Mouse (Mus musculus): ENCODE data around the gene Slamf1. TPM values are rescaled to one million over a fixed set of nuclear protein-coding genes. Genes with fewer than 3 reads are reported as not detected.
"Not testable (repeated sequence)": the region's sequence is repeated elsewhere in the genome, so short reads cannot be mapped to it uniquely, and the experiment has no call there.

The Slamf1 gene
- total RNA-seq, 4 experiments from 2014 or later: 0.18 to 0.63 (median 0.35) TPM

DNA sequence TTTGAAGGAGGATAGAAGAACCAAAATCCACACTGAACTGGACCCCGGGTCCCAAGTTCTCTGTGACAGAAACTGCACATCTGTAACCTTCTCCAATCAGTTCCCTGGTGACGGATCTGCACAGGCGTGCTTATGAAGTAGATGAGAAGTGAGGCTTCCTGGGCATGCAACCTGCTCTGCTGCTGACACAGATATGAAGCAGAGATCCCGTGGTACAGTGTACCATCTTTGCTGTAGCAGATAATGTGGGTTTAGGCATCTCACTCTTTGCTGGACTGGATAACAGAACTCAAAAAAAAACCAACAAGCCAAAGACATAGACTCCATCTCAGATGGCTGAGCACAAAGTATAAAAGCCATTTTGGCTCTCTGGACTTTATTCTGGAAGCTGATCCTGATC, 32.7 kb downstream of the Slamf1 start:
- DNase-seq (ENCODE audit: low spot score in 2 of 2): no peak

DNA sequence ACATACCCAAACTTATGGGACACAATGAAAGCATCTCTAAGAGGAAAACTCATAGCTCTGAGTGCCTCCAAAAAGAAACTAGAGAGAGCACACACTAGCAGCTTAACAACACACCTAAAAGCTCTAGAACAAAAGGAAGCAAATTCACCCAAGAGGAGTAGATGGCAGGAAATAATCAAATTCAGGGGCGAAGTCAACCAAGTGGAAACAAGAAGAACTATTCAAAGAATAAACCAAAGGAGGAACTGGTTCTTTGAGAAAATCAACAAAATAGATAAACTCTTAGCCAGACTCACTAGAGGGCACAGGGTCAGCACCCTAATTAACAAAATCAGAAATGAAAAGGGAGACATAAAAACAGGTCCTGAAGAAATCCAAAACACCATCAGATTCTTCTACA, 44.1 kb downstream of the Slamf1 start:
- DNase-seq (ENCODE audit: low spot score in 2 of 2): not testable (repeated sequence)

DNA sequence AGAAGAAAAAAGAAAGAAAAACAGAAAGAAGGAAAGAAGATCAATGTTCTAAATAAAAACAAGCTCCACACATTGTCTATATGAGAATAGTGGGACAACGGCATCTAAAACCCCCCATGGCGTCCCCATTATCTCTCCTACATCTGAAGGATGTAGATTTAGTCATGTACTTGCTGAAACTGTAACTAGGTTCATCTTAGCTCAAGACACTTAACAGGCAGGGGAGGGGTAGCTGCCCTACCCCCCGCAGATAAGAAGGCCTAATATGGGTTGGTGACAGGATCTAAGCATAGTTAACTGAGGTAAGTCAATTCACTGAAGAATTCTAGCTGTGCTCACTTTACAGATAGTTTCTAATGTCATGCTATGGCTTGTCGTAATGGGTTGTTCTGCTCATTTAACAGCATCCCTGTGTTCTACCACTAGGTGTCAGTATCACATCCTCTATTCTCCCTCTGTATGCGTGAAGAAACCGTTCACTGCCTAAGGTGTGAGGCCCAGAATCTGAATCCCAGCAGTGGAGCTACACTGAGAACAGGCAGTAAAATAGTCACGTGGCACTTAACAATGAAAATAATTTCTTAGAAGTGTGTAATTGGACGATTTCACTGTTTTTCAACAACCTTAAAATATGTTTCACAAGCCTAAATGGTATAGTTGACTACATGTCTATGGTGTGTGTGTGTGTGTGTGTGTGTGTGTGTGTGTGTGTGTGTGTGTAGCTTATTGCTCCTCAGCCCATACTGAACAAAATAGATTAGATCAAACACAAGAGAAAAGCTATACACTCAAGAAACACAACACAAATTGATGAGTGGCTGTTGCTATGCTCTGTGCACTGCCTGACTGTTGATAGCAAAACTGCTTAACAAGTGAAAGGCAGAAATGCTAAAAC, 48.9 kb downstream of the Slamf1 start:
- no peak for DNase-seq (ENCODE audit: low spot score in 2 of 2)

DNA sequence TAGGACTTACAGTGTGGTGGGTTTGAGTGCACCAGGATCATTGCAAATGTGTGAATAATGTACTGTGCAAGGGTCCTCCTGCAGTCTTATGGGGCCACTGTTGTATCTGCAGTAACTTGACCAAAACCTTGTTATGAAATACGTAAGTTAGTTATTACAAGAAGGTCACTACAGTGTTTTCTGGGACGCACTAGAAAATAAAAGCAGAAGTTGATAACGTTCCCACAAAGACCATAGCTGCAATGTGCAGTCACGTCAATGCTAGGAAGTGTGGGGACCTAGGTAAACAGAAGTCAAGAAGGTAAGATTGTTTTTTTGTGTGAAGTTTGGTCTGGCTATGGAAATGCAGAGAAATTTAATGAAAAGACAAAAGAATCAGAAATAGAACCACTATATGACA, 50.1 kb downstream of the Slamf1 start:
- no peak for DNase-seq (ENCODE audit: low spot score in 2 of 2)

DNA sequence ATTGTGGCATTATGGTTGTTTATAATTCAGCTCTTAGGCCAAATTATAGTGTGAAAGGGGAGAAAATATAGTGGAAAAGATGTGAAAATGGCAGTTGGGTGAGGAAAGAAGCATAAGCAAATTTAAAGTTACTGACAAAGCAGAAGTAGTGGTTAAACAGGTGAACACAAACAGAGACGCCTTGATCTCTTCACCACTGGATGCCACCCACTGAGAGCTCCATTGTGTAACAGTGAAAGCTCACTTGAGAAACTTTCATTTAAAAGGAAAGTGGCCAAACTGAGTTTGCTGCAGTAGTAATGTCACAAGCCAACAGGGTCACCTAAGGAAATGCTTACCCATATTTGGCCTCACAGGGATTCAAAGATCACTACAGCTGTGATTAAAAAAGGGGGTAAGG, 54.4 kb downstream of the Slamf1 start:
- no peak for DNase-seq (ENCODE audit: low spot score in 2 of 2)

DNA sequence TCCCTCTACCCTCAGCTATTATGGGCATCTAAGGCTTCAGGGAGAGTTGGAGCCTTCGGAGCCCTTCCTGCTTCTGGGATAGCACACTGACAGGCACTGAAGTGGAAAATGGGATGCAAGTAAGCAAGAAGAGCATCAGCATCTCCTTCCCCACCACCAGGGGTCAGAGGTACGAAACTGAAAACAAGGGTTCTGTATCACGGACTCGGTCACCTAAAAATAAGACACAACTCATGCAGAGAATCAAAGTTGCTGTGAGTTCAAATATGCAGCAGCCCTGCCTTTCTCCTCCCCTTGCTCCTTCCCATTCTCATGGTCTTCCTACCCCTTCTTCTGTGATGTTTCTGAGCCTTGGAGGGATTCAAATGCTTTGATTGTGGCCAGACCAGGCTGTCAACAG, 58.5 kb downstream of the Slamf1 start:
- no peak for DNase-seq (ENCODE audit: low spot score in 2 of 2)

DNA sequence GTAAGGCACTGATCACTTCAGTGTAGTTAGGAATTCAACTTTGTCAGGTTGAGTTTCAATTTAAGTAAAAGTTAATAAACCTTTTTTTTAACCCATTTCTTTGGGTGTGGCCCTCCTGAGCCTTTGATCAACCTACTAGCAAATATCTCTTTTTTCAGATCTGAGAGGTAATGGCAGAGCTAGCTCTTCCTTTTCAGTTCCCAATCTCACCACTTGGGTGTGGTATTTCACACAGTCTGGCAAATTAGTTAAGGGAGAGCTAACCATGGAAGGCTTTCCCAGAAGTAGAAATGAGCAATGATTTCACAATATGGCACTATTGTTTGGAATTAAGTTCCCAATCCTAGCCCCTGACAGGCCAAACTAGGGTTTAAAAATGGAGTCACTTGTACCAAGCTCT, 59.2 kb downstream of the Slamf1 start:
- DNase-seq (ENCODE audit: low spot score in 2 of 2): no peak

DNA sequence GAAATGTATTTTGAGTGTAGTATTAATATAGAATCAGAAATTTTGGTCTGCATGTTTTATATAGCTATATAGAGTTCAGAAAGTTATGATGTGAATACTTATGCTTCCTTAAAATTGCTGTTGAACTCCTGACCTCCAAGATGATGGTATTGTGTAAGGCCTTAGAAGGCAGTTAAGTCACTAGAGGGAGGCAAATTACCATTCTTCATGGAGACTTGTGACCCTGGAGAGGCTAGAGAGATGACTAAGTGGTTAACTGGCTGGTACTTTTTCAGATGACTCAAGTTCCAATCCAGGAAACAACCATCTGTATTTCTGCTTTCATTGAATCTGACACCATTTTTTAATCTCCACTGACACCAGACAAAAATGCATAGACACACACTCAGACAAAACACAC, 60.7 kb downstream of the Slamf1 start:
- no peak for DNase-seq (ENCODE audit: low spot score in 2 of 2)

DNA sequence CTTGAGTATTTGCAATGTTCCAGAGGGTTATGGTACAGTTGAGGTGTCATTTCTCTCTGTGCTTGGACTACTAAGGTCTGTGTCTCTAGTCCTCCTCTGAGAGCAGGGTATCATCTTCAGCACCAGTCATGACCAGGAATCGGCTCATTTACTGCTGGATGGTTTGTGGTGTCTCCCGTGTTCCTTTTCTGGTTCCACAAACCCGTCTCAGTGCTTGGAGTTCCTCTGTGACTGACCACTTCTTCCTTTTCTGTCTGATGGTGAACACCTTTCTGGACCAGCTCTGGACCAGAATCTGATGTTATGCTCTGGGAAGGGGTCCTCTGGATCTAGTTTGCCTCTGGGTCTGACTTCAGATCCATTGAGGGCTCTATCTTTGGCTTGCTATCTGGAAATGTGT, 72.6 kb downstream of the Slamf1 start, which contains the start of gene Cd84:
TSS of gene Cd84 (plus strand) at position 210 of the 400 bp plus-strand sequence.
- DNase-seq (ENCODE audit: low spot score in 2 of 2): no peak

DNA sequence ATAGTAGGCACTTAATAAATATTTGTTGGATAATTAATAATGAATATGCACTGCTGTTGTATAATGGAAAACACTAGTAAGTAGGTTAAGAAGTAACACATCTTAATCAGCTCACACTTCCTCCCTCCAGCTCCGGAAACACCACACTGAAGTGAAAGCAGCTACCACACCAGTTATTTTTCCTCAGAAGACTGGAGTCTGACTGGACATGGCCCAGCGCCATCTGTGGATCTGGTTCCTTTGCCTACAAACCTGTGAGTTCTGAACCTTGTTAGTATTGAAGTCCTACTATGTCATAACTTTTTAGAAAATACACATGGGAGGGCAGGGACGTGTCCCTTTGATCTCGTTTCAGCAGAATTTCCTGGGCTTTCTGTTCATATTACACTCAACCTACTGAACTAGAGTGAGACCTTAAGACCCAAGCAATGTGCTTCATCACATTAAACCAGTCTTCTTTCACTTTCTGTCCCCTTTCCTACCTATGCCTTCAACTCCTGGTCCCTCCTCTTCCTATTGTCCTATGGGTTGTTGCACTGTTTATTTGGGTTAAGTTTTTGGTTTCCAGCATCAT, 73.6 kb downstream of the Slamf1 start:
- no peak for DNase-seq (ENCODE audit: low spot score in 2 of 2)

DNA sequence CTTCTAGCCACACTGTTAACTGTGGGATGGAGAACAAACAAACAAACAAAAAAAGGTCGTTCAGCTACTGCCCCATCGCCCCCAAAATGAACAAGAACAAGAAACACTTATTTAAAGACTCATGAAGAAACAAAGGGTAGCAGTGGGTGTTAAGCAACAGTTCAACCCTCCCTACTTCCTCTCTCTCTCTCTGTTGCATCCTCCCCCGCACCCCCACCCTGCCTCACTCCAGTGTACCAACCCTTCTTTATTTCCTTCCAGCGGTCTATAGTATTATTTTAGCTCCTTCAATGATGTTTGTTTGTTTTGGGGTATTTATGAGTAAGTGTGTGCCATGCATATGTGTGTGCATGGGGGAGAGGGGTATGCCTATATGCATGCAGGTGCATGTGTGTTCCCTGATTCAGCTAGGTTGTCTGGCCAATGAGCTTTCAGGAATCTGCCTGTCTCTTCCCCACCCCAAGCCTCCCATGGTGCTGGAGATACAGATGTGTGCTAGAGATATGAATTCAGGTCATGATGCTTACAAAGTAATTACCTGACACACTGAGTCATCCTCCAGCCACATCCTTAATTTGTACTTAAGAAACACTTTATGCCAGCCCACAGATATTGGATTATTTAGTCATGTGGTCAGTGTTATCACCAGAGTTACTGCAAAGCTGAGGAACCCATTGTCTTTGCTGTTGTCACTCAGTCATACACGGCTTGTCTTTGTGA, 78.3 kb downstream of the Slamf1 start:
- no peak for DNase-seq (ENCODE audit: low spot score in 2 of 2)

DNA sequence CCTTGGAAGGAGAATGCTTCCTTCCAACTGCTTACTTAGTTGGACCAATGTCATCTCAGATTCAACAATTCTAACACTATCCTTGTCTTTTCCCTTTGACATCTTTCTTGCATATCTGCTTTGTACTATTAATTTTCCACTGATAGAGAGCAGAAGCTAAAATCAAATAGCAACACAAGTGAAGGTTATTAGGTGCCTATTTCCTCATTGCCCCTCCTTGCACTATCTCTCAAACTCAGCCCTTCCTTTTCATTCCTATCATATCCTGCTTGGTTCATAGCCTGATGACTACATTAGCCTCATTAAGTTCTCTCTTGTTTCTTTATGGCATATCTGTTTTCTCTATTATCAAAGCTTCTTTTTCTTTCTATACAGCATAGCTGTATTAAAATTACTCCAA, 81.3 kb downstream of the Slamf1 start:
- no peak for DNase-seq (ENCODE audit: low spot score in 2 of 2)

DNA sequence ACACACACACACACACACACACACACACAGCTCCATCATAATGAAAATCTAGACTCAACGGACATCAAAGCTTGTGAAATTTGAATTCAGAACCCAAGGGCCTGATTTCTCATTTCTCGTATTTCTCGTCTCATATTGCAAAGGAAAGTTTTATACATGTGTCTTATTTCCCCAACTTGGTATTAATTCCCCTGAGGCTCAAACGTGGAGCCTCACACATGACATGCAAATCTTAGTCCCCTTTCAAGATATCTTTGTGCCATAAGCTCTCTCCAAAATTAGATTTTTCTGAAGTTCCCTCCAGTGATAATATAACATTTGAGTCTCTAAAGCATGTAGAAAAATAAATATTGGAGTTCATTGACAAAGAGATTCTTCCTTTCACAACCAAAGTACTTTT, 81.8 kb downstream of the Slamf1 start:
- DNase-seq (ENCODE audit: low spot score in 2 of 2): no peak

DNA sequence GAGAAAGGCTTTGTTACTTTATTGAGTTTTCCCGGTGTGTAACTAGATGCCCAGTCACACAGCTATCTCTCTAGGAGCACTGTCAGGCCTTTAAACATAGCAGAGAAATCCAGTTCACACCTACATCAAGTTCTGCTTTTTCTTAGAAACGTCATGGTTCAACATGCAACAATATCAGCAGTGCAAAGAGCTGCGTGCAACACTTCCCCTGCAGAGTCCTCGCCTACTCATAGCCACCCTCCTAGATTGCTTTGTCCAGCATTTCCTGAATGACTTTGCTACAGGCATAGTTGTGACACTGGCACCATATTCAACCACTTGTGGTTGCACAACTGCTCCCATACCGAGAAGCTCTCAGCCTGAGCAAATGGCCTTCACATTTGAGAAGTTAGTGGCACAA, 82.5 kb downstream of the Slamf1 start:
- DNase-seq (ENCODE audit: low spot score in 2 of 2): peak in 1 of 2 experiments; percentile 36

Other genes starting within 250 kb of the Slamf1 start
- not detected for gene Itln1, start 231.8 kb upstream of the Slamf1 start, total RNA-seq (2022)
- gene Cd244a, start 207.9 kb upstream of the Slamf1 start, total RNA-seq (2022): under 1 TPM; 0.13 to 0.93 (median 0.41) TPM
- 1 to 10 TPM in 2 of 4 experiments, under 1 TPM in 1, not detected in 1; 0.28 to 2.3 (median 1.7) TPM for gene Ly9, start 159.7 kb upstream of the Slamf1 start, total RNA-seq (2022)
- gene Slamf7, start 114.1 kb upstream of the Slamf1 start, total RNA-seq (2022): under 1 TPM in 2 of 4 experiments, not detected in 2; 0.07 to 0.15 TPM
- 1 to 10 TPM in 2 of 4 experiments, under 1 TPM in 2; 0.68 to 4.8 (median 2.5) TPM for gene Cd48, start 85.1 kb upstream of the Slamf1 start, total RNA-seq (2022)
- 10 to 100 TPM in 1 of 4 experiments, 1 to 10 TPM in 3; 2.5 to 12.7 (median 5.4) TPM for gene Cd84, start 72.6 kb downstream of the Slamf1 start, total RNA-seq (2022)
- under 1 TPM in 3 of 4 experiments, not detected in 1; 0.25 to 0.37 (median 0.33) TPM for gene Gm10521, start 128.5 kb downstream of the Slamf1 start, total RNA-seq (2022)
- gene Slamf6, start 150.4 kb downstream of the Slamf1 start, total RNA-seq (2022): 1 to 10 TPM in 1 of 4 experiments, under 1 TPM in 1, not detected in 2; 0.68 to 2.0 TPM